Mouse (Mus musculus) neural tube, embryonic 12.5 days (tissue): ENCODE data around the gene Plekhb1. TPM values are rescaled to one million over a fixed set of nuclear protein-coding genes. Genes with fewer than 3 reads are reported as not detected.

Source experiments
- ATAC-seq: fragments of 200-750 bp; cut with Nextera tagmentation; 2 replicates; pipeline ENCODE4 v1.8.0; 2017; ENCODE audit warnings: low read depth, mild to moderate bottlenecking, moderate TSS enrichment, moderate library complexity; ENCODE audit not compliant: low FRiP score
- H3K27ac ChIP-seq: fragments of 300-500 bp; sonication (generic); 2 replicates; pipeline ENCODE4 v1.5.1; 2016
- H3K27me3 ChIP-seq: fragments of 300-500 bp; sonication (generic); replicated peaks from 2 replicates; pipeline ENCODE4 v1.6.1; 2016; ENCODE audit warnings: mild to moderate bottlenecking
- H3K36me3 ChIP-seq: fragments of 300-500 bp; sonication (generic); 2 replicates; pipeline ENCODE4 v1.6.1; 2016; ENCODE audit warnings: mild to moderate bottlenecking
- H3K4me1 ChIP-seq: fragments of 300-500 bp; sonication (generic); 2 replicates; pipeline ENCODE4 v1.6.1; 2016
- H3K4me2 ChIP-seq: fragments of 300-500 bp; sonication (generic); replicated peaks from 2 replicates; pipeline ENCODE4 v1.6.1; 2016; ENCODE audit warnings: mild to moderate bottlenecking
- H3K4me3 ChIP-seq: fragments of 300-500 bp; sonication (generic); 2 replicates; pipeline ENCODE4 v1.5.1; 2016
- H3K9ac ChIP-seq: fragments of 300-500 bp; sonication (generic); 2 replicates; pipeline ENCODE4 v1.6.1; 2016; ENCODE audit warnings: mild to moderate bottlenecking
- H3K9me3 ChIP-seq: fragments of 300-500 bp; sonication (generic); 2 replicates; pipeline ENCODE4 v1.6.1; 2016; ENCODE audit warnings: mild to moderate bottlenecking
- WGBS: fragments of 180-500 bp; shearing (Covaris S2); methylation state at CpG from one replicate; pipeline ENCODE4 v1.1.7; 2016; 5-methylcytosine and 5-hydroxymethylcytosine counted together
- polyA plus RNA-seq: library from polyadenylated mRNA; unstranded; fragments of >200 nt; fragmentation: Nextera tagmentation; extraction: Ambion mirVana; gene quantifications from 2 replicates; pipeline ENCODE4 v1.2.1, GENCODE M21; 2016

Plekhb1 gene
- polyA plus RNA-seq, 1 experiment from 2014 or later: 13.4 TPM

DNA sequence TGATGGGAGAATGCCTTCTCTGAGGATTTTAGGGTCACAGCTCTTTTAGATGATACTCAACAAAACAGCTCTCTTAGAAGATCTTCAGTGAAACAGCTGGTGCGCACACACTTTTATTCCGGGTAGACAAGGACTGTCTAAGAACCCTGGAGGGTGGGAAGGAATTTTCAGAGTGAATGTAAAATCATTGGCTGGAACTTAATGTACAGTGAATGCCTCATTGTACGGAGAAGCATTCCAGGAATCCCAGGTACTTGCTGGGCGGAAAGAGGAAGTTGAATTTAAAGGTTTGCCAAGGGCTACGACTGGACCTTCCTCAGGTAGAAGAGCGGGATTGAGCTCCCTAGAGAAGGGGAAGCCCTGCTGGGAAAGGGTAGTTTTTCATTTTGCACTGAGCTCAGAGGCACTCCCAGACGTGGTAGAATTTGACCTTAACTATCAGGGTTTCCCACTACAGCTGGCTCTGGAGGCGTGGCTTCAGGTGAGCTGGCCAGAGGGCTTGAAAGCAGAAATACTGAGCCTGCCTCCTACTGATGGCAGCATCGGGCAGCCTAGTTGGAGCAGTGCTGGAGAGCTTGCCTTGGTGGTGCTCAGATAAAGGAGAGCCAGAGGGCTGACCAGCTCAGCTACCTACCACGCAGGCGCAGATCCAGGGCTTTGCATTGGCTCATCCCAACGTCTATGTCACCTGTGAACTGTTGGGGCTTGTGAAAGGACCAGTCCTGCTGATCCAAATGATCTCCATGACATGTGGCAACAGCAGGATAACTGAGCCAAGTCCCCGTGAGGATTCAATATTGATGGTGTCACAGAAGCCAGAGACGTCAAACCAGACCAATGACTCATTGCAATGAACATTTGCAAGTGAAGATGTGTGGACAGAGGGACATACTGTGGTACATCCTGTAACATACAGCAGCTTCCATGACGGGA is 17.0 kb upstream of the Plekhb1 start:
- Histone ChIP-seq H3K27ac (no peak overlapping the region), H3K9me3 (no peaks in the 10 kb centered on the region), H3K4me3 (no peak overlapping the region), H3K4me1 (no peaks in the 10 kb centered on the region), H3K27me3 (no peaks in the 10 kb centered on the region), H3K4me2 (no peak overlapping the region), H3K9ac (no peak overlapping the region), H3K36me3 (no peaks in the 10 kb centered on the region)
- WGBS: 70% methylated on average over 15 of the region's 15 CpGs
- ATAC-seq: no peak

DNA sequence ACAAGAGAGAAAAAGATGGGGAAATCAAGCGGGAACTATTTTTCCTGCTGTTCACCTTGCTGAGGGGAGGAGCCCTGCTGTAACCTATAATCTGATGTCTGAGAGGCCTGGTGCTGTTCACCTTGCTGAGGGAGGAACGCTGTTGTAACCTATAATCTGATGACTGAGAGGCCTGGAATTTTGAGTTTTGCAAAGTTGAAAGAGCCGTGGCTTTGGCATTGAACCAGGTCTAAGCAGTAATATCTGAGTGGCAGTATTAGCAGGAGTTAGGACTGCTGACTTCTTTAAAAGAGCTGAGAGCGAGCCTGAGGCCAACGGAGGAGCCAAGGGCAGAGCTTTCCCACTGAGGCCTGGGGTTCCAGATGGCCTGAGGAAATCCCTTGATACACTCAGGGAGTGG is 15.8 kb upstream of the Plekhb1 start:
- H3K36me3 ChIP-seq: no peaks in the 10 kb centered on the region
- 89% methylated on average over 5 of the region's 5 CpGs for WGBS
- no peaks in the 10 kb centered on the region for H3K4me1 ChIP-seq
- no peak overlapping the region for H3K4me2 ChIP-seq
- ATAC-seq: no peak
- H3K27ac ChIP-seq: no peak overlapping the region
- no peak overlapping the region for H3K9ac ChIP-seq
- H3K27me3 ChIP-seq: no peaks in the 10 kb centered on the region
- no peaks in the 10 kb centered on the region for H3K9me3 ChIP-seq
- no peak overlapping the region for H3K4me3 ChIP-seq

DNA sequence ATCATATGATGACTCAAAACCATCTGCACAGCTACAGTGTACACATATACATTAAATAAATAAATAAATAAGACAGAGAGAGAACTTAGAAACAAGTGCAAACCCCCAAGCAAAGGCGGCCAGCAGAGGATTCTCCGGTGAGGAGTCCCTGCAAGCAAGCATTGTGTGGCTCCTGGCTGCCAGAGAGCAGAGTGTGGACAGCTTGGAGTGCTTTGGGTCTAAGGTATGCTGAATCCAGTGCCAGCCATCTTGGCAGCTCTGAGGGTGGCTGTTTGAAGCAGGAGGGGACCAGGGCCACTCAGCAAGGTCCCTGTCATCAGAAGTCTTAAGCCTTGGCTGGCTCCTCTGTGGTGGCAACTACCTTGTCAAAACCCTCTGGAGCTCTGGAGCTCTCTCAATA is 12.7 kb upstream of the Plekhb1 start:
- ATAC-seq: no peak
- H3K4me2 ChIP-seq: no peak overlapping the region
- H3K27me3 ChIP-seq: no peaks in the 10 kb centered on the region
- no peaks in the 10 kb centered on the region for H3K9me3 ChIP-seq
- H3K4me3 ChIP-seq: no peak overlapping the region
- H3K4me1 ChIP-seq: no peaks in the 10 kb centered on the region
- no peak overlapping the region for H3K9ac ChIP-seq
- no peak overlapping the region for H3K27ac ChIP-seq
- no peaks in the 10 kb centered on the region for H3K36me3 ChIP-seq
- 89% methylated on average over 2 of the region's 2 CpGs for WGBS

DNA sequence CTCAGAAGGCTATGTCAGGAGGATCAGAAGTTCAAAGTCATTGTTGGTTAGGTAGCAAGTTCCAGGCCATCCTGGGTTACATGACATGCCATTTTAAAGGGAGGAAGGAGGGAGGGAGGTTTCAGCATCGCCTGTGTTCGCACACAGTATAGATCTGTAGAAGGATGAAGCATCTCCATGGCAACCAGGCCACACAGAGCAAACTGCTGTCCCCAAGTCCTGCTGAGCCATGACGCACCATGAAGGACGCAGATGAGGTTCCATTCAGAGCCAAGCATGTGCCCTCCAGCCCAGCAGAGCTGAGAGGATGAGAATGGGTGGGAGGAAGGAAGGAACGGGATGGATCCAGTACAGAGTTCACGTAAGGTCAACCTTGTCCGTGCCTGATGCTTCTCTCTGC is 11.2 kb upstream of the Plekhb1 start:
- WGBS: 40% methylated on average over 7 of the region's 7 CpGs

DNA sequence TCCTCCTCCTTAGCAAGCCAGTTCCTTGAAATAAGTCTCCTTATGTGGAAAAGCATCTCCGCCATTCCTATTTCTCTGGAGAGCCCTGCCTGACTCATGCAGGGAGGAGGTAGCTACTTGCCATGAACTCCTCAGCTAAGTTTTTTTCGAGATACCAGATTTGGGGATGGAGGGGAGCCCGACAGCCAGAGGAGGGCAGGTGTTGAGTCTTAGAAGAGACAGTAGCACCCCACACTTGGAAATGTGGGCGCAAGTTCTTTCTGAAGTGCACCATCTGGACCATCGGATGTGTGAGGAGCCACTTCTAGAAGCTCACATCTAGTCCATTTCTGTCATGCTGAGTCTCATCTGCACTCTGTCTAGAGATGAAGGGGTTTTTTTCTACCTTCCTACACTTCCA is 8.4 kb upstream of the Plekhb1 start:
- WGBS: 86% methylated on average over 5 of the region's 5 CpGs
- H3K27me3 ChIP-seq: no peaks in the 10 kb centered on the region
- H3K36me3 ChIP-seq: no peaks in the 10 kb centered on the region
- H3K4me2 ChIP-seq: no peak overlapping the region
- ATAC-seq: no peak
- H3K9ac ChIP-seq: no peak overlapping the region
- no peaks in the 10 kb centered on the region for H3K9me3 ChIP-seq
- H3K4me3 ChIP-seq: no peak overlapping the region
- H3K4me1 ChIP-seq: no peaks in the 10 kb centered on the region
- no peak overlapping the region for H3K27ac ChIP-seq

More for the DNA sequence above, 11.2 kb upstream of the Plekhb1 start:
- Histone ChIP-seq H3K9me3 (no peaks in the 10 kb centered on the region), H3K9ac (no peak overlapping the region), H3K27me3 (no peaks in the 10 kb centered on the region), H3K4me3 (no peak overlapping the region), H3K4me2 (no peak overlapping the region), H3K27ac (no peak overlapping the region), H3K36me3 (no peaks in the 10 kb centered on the region), H3K4me1 (no peaks in the 10 kb centered on the region)
- ATAC-seq: no peak

DNA sequence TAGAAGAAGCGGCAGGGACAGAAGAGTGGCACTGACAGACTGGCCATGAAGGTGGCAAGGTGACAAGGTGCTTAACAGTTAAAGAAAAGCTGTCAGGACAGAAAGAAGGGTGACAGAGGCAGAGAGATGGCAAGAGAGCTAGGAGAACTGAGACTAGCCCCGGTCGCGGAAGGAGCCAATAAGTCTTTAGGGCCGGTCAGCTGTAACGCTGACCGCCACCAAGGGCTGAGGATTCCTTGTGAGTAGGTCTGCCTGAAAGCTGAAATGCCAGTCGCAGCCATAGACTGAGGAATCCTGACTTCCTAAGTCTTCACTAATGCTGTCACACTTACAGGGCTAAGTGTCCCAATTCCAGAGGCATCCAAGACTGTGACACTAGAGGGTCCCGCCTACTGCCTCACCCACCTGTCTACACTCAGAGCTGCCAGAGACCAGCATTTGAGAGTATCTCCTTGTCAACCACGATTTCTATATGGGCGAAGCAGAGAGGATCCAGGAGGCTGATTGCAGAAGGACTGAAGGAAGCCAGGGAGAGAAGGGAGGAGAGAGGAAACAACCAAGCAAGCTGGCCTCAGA is 1.6 kb upstream of the Plekhb1 start:
- 0 out of 2 replicates have a peak overlapping the region, but pooled peaks have one; percentile 40 for H3K9ac ChIP-seq
- no peak overlapping the region for H3K4me3 ChIP-seq
- no peaks in the 10 kb centered on the region for H3K36me3 ChIP-seq
- H3K9me3 ChIP-seq: no peaks in the 10 kb centered on the region
- peaks cover 4% of the 10 kb centered on the region for H3K4me1 ChIP-seq
- no peaks in the 10 kb centered on the region for H3K27me3 ChIP-seq
- H3K4me2 ChIP-seq: peak overlapping the region; percentile 37; the same call in 1 of the 2 replicates
- ATAC-seq: peak; percentile 6; the same call in 1 of the 2 replicates
- H3K27ac ChIP-seq: no peak overlapping the region
- WGBS: 66% methylated on average over 11 of the region's 11 CpGs

DNA sequence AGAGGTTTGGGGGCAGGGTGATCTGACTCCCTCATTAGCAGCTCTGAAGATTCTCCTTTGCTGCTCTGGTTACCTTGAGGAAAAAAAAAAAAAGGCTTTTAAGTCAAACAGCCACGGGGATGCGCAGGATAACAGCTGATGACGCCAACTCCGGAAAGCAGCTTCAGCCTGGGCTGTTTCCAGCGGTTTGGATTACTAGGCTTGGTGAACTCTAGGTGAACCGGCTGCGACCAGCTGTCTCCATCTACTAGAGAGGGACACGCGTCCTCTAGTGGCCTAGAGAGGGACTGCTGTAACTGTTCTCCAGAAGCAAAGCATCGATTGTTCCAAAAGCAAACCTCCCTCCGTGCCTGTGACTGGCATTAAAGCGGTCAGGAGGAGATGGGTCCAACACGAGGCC is 976 bp upstream of the Plekhb1 start:
- Histone ChIP-seq H3K27ac (no peak overlapping the region), H3K36me3 (no peaks in the 10 kb centered on the region), H3K4me2 (peak overlapping the region; percentile 37), H3K4me3 (no peak overlapping the region), H3K9ac (no peak overlapping the region), H3K9me3 (no peaks in the 10 kb centered on the region), H3K4me1 (peaks cover 4% of the 10 kb centered on the region), H3K27me3 (no peaks in the 10 kb centered on the region)
- WGBS: 2% methylated on average over 13 of the region's 13 CpGs
- ATAC-seq: peak; percentile 90

DNA sequence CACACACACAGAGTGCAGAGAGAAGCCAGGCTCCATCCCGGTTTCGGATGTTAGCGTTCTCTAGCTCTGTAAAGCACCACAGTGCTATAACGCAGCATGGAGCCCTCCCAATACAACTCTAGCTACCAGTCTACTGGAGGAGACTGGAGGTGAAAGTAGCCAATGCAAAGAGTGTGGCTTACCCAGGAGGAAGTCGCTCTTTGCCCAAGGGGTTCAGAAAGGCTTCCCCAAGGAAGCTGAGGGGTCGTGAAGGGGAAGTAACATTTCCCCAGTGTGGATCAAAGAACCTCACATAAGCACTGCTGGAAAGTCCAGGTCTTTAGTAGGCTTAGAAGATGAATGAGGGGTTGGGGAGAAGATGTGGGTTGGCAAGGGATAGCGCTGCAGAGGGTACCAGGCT is 950 bp downstream of the Plekhb1 start:
- Histone ChIP-seq H3K4me1 (peaks cover 9% of the 10 kb centered on the region), H3K4me3 (no peak overlapping the region), H3K36me3 (no peaks in the 10 kb centered on the region), H3K27me3 (no peaks in the 10 kb centered on the region), H3K9me3 (no peaks in the 10 kb centered on the region), H3K9ac (no peak overlapping the region), H3K4me2 (no peak overlapping the region), H3K27ac (no peak overlapping the region)
- ATAC-seq: no peak
- 90% methylated on average over 7 of the region's 7 CpGs for WGBS

DNA sequence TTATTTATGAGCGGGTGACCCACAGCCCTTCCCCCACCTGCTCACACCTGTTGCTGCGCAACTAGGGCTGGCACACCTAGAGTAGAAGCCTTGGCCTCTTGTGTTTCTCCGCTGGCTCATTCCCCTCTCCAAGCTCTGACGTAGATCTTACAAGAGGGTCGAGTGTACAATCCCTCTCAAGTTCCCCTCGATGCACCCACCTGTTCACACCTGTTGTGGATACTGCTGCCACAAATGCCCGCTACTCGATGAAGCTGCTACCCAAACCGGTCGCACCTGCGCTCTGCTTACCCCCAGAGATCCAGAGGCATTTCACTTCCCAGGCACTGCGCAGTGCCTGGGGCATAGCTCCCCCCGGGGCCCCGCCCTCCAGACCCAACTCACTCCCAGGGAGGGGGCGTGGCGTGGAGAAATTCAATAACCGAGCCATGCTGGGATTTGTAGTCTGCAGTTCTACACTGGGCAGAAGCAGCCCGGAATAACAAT is 4.1 kb downstream of the Plekhb1 start:
- no peaks in the 10 kb centered on the region for H3K9me3 ChIP-seq
- H3K36me3 ChIP-seq: no peaks in the 10 kb centered on the region
- no peaks in the 10 kb centered on the region for H3K27me3 ChIP-seq
- no peak overlapping the region for H3K9ac ChIP-seq
- WGBS: 32% methylated on average over 18 of the region's 18 CpGs
- no peak overlapping the region for H3K4me3 ChIP-seq
- peak overlapping the region; percentile 41 for H3K4me2 ChIP-seq
- H3K4me1 ChIP-seq: peaks cover 18% of the 10 kb centered on the region
- ATAC-seq: no peak
- no peak overlapping the region for H3K27ac ChIP-seq

DNA sequence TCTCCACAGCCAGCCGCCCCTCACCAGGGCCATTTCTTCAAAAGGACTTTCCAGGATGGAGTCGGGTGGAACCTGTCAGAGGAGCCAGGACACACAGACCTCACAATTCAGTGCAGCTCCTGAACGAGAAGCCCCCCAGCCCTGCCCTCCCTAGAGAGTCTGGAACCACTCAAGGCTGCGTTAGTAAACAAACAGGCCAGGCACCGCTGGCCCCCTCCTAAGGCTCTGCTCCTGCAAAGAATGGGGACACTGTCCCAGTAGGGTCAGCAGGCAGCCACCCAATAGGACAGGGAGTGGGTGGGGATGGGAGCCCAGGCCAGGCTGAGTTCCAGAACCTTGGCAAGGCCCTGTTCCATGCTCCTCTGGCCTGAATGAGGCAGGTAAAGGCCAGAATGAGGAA is 5.5 kb downstream of the Plekhb1 start:
- no peaks in the 10 kb centered on the region for H3K27me3 ChIP-seq
- ATAC-seq: no peak
- peaks cover 18% of the 10 kb centered on the region for H3K4me1 ChIP-seq
- no peak overlapping the region for H3K4me3 ChIP-seq
- no peaks in the 10 kb centered on the region for H3K9me3 ChIP-seq
- no peaks in the 10 kb centered on the region for H3K36me3 ChIP-seq
- 47% methylated on average over 5 of the region's 5 CpGs for WGBS
- no peak overlapping the region for H3K9ac ChIP-seq
- H3K4me2 ChIP-seq: no peak overlapping the region
- H3K27ac ChIP-seq: no peak overlapping the region

DNA sequence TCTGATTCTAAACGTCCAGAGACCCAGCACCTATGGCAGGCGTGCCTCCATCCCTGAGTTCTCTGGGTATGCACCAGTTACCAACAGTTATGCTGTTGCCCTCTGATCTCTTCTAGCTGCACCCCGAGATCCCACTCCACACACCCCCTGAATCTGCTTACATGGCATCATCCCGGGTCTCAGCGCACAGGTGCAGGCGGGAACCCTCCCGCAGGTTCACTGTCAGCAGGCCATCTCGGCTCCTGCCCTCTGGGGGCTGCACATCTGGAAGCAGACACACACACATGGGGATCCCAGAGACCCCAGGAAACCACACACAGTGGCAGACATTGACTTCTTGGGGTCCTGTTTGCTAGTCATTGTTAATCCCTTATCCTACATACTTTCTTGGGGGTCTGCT is 7.8 kb downstream of the Plekhb1 start:
- no peak overlapping the region for H3K4me3 ChIP-seq
- ATAC-seq: no peak
- 81% methylated on average over 8 of the region's 8 CpGs for WGBS
- no peak overlapping the region for H3K9ac ChIP-seq
- H3K27ac ChIP-seq: peak overlapping the region; percentile 28; the same call in 1 of the 2 replicates
- H3K27me3 ChIP-seq: no peaks in the 10 kb centered on the region
- H3K36me3 ChIP-seq: no peaks in the 10 kb centered on the region
- H3K4me1 ChIP-seq: peaks cover 18% of the 10 kb centered on the region
- H3K4me2 ChIP-seq: no peak overlapping the region
- H3K9me3 ChIP-seq: no peaks in the 10 kb centered on the region

DNA sequence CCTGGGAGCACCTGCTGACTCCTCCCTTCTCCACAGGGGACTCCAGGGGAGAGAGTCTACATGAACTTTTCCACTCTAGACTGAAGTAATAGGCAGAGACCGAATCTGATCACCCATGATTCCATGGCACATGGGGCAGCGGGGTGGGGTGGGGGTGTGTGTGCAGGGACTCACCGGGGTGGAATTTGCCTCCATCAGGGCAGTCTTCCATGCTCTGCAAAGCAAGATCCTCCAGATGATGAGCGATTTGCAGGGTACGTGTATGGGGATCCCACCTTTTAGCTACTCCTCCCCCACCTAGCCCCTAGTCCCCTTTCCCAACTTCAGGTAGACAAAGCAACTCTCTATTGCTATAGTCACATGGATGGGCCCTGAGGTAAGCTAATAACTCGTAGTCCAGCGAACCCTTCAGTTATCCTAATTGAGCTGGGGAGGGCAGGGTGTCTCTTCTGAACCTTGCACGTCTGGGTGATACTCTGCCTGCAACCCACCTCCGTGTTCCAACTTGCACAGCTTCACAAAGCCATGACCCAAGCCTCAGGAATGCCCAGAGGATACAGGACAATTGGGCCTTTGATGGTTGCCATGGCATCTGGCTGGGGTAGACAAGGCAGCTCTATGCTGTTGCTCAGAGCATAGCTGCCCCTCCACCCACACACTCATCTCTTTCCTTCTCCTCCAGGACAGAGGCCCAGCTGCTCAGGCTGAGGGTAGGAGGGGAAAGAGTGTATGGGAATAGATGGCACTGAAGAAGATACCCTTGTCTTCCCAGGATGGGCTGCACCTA is 8.5 kb downstream of the Plekhb1 start:
- Histone ChIP-seq H3K27ac (no peak overlapping the region), H3K4me3 (no peak overlapping the region), H3K36me3 (0 out of 2 replicates have a peak, but pooled peaks cover 3% of the 10 kb centered on the region), H3K9ac (no peak overlapping the region), H3K27me3 (no peaks in the 10 kb centered on the region), H3K4me2 (no peak overlapping the region), H3K4me1 (peaks cover 18% of the 10 kb centered on the region), H3K9me3 (no peaks in the 10 kb centered on the region)
- 58% methylated on average over 9 of the region's 9 CpGs for WGBS
- ATAC-seq: peak; percentile 84
